Mouse (Mus musculus): ENCODE data around the gene Pth2r.

Pth2r gene

DNA sequence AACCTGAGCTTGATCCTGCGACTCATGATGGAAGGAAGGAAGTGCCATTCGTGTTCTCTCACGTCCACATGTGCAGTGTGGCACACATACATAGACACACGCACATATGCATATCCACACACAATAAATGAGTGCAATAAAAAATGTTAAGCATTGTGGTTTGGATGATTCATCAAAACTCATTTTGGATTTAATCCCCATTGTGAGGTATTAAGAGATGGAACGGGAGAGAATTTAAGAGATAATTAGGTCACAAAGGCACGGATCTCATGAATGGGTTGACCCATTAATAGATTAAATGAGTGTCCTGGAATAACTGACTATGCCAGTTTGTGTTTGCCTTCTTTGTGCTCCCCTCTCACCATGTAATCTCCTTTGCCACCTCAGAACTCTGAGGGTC, at the start of gene Pth2r:
TSS of gene Pth2r (plus strand) at position 301 of the 400 bp plus-strand sequence.
- DNase-seq (ENCODE audit: low read depth, low spot score) = no peak

DNA sequence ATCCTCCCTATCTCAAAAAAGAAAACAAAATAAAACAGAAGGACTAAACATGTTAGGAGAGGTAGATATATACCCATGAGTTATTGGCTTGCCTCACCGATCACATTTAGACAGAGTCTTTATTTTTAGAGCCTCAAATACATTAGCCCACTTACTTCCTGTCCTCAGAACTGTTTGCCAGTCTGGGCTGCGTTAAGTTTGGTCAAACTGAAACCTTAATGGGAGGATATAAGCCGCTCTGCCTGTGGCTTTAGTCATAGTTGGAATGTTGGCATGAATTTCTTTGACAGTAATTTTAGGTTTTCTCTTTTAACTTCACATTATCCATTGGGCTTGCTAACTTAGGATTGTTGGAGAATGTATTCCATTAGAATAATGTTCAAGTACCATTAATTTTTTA, 44.1 kb upstream of the Pth2r start:
- DNase-seq (ENCODE audit: low read depth, low spot score) = no peak

DNA sequence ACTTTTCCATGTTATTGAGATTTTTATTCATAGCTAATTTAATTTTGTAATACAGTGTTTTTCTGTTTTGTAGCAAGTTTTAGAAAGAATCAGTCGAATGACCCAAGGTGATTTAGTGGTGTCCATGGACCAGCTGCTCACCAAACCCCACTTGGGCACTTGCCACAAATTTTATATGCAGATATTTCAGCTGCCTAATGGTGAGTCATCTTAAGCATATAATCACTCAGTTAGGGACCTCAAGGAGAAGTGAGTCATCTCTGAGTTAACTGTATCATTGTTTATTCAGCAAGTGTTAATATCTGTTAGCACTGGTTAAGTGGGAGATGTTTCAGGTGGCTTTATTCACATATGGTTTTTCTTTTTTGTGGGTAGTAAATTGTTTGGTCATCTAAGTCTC, 36.2 kb upstream of the Pth2r start:
- DNase-seq (ENCODE audit: low read depth, low spot score) = no peak

DNA sequence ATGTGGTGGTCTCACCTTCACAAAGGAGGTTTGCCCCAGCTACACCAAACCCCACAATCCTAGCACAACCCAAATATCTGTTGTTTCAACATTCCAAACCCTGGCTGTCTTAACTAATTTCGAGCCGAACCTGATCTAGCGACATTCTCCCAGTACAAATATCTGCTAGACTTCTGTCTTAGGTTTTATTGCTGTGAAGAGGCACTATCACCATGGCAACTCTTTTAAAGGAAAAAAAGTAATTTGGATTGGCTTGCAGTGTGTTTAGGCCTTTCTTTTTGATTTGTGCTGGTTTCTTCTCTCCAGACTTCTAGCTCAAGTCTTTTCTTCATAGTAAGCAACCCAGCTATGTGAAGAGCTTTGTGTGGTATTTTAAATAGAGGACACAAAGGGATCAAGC, 1.4 kb upstream of the Pth2r start:
- DNase-seq (ENCODE audit: low read depth, low spot score) = no peak

DNA sequence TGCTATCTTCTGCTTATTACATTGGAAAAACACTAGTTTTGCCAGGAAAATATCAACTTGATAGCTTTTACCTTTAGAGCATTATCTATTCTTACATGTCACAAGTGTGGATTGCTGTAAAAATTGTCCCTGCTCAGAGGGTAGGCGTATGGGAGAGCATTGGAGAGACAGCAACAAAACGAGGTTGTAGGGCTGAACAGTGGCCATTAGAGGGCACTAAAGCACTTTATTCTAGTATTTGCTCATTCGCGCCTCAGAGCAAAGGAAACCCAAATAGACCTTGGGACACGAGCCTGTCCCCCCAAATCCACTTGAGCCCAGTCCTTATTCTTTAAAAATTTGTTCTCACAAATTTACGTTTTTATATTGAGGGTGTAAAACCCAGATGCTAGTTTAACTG, 910 bp downstream of the Pth2r start:
- DNase-seq (ENCODE audit: low read depth, low spot score) = peak; percentile 9

DNA sequence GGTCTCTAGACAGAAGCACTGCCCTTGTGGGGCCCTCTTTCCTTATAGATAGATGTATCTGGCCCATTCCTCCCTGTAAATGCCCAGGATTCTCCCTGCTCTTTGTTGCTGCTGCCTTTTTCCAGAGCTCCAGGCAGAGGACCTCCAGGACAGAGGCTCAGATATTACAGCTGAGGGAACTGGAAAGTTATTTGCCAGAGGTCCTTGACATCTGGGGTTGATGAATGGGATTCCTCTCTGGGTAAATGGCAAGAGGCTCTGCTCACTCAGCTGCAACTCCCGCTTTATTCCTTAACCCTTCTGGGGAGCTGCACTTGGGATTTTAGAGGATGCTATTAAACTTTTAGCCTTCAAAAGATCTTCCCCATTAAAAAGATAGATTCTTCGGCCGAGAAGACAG, 26.6 kb downstream of the Pth2r start:
- no peak for DNase-seq (ENCODE audit: low read depth, low spot score)

DNA sequence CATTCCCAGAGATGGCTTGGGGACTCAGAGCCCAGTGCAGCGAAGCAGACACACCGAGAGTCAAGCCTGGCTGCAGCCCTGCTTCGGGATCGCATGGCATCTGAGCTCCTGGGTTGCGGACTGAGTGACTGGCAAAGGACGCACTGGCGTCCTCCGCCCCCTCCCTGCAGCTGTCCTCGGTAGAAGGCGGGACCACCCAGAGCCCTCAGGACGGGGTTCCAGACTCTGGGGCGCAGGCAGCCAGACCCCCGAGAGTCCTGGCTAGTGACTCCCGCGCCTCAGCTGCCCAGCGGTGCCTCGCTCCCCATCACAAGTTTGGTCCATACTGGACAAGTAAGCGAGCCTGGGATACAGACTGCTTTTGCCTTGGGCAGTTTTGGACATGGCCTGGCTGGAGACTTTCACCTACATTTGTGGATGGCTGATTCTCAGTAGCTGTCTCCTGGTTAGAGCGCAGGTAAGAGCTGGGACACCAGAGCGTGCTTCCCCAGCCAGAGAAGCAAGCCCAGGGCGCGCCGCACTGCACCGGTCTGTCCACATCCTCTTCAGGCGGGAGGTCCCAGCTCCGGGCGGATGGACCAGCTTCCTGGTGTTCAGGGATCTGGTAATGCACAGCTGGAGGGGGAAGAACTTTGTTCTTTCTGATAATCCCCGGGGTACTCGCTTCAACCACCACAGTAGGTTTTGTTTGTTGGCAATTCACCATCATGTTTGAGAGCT, 29.5 kb downstream of the Pth2r start:
- no peak for DNase-seq (ENCODE audit: low read depth, low spot score)

DNA sequence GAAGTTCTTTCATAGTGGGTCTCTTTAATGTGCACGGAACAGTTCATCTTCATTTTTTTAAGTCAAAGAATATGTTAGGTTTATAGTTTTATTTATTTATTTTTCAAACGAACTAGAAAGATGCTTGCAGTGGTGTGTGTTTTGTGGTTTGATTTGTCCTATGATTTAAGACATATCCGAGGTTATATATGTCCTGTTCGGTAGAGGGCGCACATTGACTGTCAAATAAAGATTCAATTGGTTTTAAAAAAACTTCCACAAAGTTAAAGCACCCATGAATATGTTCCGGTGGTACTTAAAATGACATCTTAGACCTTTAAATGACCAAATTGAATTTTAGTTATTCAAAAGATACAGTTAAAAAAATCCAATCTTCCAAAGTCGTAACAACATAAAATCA, 30.3 kb downstream of the Pth2r start:
- no peak for DNase-seq (ENCODE audit: low read depth, low spot score)

DNA sequence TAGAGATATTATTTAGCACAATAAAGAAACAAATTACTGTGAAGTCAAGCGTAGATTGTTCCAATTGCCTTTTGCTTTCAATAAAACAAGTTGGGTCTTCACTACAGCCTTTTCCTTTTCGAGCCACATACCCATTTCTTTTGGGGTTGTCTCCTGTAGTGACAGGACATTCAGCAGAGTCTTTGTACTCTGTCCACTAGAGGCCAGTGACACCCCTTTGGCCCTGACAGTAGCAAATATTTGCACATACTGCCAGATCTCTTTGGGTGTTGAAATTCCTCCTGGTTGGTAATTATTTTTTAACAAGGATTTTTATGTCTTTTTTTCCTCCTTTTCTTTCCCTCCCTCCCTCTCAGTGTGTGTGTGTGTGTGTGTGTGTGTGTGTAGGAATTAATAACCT, 31.0 kb downstream of the Pth2r start:
- DNase-seq (ENCODE audit: low read depth, low spot score) = no peak

DNA sequence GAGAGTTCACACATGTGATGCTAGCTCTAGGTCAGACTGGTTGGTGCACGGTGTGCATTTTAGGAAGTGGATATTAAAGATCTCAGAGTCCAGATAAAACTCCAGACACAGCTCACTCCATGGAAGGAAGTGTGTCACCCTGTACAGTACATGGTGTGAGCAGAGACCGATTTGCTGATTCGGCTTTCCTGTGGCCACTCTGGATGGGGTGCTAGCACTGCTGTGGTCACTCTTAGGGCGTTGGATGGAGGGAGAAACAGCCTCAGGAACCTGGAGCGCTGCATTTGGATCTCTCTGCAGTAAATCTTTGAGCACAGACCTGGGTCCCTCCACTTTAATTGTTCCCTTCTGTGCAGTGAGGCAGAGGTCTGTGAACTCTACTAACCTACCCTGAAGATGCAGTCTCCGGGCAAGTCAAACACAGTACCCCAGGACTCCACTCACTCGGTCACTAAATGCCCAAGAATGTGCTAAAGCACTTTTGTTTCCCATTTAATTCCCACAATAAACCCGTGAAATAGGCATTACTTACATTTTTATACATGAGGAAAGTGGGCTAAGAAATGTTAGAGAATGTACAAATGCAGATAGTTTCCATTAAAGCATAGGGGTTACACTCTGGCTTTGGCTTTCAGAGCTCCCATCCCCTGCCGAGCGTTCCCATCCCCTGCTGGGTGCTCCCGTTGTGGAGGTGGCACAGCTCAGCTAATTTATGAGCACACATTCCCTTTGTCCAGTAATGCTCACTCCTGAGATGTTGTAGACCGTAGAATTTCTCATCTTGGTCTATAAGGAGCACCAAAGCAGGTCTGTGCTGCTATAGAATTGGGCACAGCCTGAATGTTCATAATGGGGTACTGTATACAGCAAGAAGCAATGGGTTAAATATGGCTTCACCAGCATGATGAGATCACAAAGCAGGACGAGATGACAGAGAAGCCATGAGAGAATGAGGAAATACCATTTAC, 32.5 kb downstream of the Pth2r start:
- DNase-seq (ENCODE audit: low read depth, low spot score) = no peak

DNA sequence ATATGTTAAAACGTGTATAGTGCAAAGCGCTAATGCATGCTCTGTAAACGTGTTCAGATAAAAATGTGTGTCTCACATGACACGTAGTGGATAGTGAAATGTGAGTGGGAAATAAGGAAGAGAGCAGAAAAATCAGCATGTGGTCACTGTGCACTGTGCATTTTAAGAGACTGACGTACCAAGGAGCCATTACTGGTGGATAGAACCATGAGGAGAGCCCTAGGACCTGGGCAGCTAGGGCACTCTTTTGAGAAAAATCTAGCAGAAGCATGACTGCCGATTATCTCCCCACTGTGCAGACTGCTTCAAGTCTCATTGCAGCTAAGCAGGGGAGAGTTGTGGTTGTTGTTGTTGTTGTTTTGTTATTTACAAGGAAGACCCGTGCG, 33.2 kb downstream of the Pth2r start:
- no peak for DNase-seq (ENCODE audit: low read depth, low spot score)

DNA sequence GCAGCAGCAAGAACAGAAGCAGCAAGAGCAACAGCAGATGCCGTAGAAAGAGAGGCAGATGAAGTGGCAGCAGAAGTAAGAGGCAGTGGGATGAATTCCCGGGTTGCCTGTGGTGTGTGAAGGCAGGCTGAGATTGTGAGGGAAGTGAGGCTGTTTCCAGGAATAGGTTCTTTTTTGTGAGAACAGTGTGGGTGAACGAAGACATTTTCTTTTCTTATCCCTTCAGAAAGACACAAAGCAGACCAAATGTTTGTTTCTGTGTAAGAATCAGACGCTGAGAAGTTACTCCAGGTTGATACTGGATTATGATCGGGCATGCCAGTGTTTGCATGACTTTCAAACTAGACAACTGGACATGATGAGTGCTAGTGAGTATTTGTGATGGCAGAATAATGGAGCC, 52.2 kb downstream of the Pth2r start:
- no peak for DNase-seq (ENCODE audit: low read depth, low spot score)

DNA sequence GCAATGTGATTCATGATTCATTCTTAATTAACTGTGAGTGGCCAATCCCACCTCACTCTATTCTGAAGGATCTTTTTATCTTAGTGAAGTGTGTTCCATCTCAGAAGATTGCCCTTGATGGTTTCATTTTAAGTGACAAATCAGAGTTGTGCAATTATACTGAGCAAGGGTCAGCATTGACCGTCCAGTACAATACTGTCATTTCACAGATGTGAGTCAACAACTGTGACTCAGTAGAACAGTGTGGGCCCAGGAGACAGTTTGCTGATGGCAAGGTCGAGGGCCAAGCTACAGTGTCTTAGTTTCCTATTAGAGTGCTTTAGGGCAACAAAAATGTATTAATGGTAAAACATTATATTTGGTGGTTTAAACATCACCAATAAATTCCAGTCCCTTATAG, 55.9 kb downstream of the Pth2r start:
- DNase-seq (ENCODE audit: low read depth, low spot score) = no peak

DNA sequence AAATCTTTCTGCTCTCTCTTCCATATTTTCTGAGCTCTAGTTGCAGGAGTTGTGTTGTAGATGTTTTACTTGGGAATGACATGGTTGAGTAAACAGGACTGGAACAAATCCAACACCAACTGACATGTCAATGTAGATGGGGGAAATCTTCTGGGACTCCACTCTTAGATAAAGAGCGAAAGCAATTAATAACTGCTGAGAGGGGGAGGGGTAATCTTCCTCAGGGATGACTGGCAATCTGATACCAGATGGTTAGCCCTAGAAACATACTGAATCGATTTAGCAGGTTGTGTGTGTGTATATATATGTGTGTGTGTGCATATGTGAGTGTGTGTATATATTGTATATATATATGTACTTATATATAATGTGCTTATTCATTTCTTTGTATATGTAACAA, 58.4 kb downstream of the Pth2r start:
- no peak for DNase-seq (ENCODE audit: low read depth, low spot score)

DNA sequence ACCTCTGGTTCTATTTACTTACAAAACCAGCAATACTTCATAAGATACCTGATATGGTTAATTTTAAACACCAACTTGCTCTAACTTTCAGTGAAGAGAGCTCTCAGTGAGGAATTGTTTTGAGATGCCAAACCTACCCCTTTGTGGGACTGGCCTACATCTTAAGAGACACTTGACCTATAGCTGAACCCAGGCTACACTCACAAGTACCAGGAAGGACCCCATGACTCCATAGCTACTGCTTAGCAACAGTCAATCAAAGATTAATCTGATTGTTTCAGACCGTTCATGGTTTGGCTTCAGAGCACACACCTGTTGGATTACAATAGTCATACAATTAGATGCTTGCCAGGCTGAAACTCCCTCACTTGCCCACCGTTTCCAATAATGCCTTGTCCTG, 71.1 kb downstream of the Pth2r start:
- DNase-seq (ENCODE audit: low read depth, low spot score) = no peak

DNA sequence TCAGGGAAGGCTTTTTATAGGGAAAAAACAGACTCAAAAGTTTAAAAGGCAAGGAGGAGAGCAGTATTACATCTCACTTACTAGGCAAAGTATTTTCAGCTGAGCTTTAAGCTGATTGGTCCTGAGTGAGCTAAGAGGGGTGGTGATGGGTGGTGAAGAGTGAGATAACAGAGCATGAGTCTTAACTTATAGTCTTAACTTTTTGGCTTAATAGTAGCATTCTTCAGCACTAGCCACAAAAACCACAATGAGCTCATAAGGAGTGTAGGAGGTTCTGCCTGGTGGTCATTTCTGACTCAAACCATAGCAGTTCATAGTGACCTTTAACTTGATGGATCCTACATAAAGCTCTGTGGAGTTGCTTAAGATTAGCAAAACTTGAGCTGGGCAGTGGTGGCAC, 72.3 kb downstream of the Pth2r start:
- DNase-seq (ENCODE audit: low read depth, low spot score) = no peak

DNA sequence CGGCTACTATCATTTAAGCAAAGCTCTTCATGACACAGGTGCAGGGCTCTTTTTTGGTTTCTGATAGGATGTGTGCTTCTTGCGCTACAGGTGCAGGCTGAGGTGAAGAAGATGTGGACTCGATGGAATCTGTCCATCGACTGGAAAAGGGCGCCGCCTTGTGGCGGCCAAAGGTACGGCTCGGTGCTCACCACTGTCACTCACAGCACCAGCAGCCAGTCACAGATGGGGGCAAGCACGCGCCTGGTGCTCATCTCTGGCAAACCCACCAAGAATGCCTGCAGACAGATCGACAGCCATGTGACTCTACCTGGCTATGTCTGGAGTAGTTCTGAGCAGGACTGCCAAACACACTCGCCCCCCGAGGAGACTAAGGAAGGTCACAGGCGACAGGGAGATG, 106.5 kb downstream of the Pth2r start:
- DNase-seq (ENCODE audit: low read depth, low spot score) = peak; percentile 52

DNA sequence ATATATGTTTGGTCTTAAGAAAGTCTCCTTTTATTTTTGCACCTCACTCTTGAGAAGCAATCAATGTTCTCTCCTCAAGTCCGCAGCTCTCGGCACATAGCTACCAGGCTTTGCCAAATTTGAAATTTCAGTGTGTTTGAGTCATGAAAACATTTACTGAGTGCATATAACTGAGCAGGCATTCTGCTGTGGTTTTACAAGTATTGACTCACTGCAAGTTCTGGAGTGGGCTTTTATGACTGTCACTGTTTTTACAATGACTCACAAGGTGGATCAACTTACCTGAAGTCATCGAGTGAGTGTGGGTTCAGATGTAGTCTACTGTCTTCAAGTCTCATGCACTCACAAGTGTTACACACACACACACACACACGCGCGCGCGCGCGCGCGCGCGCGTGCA, 107.8 kb downstream of the Pth2r start:
- DNase-seq (ENCODE audit: low read depth, low spot score) = no peak

DNA sequence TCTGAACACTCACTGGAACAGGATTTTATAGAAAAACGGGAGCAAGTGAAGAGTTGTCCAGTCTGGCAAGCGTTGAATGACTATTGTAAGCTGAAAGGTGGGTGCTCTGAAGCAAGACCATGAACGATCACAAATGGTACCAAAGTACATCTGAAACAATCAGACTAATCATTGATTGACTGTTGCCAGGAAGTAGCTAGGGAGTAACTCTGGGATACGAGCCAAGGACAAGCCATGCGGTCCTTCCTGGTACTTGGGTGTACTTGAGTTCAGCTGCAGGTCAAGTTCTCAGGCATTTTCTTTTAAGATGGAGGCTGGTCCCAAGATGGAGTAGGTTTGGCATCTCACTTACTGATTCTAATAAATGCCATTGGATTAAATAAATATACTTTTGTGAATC, 125.6 kb downstream of the Pth2r start:
- no peak for DNase-seq (ENCODE audit: low read depth, low spot score)

DNA sequence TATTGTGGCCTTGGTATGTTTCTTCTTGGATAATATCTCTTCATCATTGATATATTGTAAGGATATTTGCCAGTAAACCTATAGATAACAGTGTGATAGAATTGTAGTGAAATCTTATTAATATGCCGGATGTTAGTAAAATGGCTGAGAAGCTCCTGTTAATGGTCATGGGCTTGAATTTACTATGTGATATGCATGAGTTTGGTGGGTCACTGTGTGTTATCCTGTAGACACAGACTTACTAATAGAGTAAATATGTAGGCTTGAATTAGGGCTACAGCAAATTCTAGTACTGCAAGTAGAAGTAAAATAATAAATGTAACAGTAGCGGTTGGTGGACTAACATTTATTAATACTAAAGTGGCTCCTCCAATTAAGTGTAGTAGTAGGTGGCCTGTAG, 139.1 kb downstream of the Pth2r start:
- no peak for DNase-seq (ENCODE audit: low read depth, low spot score)

DNA sequence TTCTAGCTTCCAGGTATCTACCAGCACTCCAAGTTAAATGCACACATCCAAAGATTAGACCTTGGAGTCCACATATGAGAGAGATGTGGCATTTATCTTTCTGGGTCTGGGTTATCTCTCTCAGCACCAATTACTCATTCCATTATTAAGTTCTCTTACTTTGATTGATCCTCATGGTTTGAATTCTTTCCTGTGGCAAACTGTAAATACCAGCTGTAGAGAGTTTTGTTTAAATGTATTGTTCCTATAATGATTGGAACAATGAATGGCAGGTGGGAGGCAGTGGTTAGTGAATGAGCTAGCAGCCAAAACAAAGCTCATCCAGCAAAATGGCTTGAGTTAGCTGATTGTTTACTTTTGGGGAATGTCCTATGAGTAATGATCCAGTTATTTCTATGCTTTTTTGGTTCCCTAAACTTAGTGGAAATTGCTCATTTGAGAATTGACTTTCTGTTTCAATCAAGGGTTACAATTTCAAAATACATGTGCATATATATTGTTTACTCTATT, 140.7 kb downstream of the Pth2r start:
- no peak for DNase-seq (ENCODE audit: low read depth, low spot score)

Measured in WW6 (cell line).